In the genomic region with DNA sequence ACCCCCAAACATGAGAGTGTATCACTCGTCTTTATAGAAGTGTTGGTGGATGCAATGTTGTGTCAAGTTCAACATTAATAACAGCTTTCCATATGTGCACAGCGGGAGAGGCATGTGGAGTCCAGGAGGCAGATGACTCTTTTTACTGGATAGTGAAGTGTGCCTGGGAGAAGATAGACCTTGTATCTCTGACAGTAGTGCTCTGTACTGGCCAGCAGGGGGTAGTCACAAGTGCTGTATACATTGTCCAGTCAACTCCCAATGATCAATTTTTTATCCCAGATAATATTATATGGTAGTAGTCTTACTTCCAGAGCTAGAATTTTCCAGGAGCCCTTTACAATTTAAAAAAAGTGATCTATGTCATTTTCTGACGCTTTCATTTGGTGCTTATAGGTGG, we compare ENCODE assay signal across 11 mouse cellular contexts. TPM values are rescaled to one million over a fixed set of nuclear protein-coding genes. Genes with fewer than 3 reads are reported as not detected.
DNase-seq lines count a peak whose midpoint lies in the region.
"Had no signal": no experiment of that assay in that cellular context is flagged by ENCODE, and none has a peak within 500 bp of the region (broad histone marks: within the 10 kb centered on the region; RNA-seq: fewer than 3 reads in every experiment).

No protein-coding gene starts in this region.

- DNase-seq in cerebellum, postnatal 14 days = peak; percentile 17 to 30
- no peak for DNase-seq in cerebellum, adult 9-11 months
- peak; percentile 18 for DNase-seq in left cerebral cortex, postnatal 4 days
- no peak for DNase-seq in left cerebral cortex, adult 11 months (ENCODE audit: low spot score)
- DNase-seq in ZHBTc4 (ENCODE audit: low read depth, low spot score) = peak; percentile 25
- peak; percentile 27 for DNase-seq in lung, postnatal 14 days
- DNase-seq in heart, adult 8-10 months (ENCODE audit: low spot score) = no peak
- no peak for DNase-seq in thymus, postnatal 0 days (ENCODE audit: low spot score)
- DNase-seq: kidney, adult 2 months; right cerebral cortex, postnatal 4 days; thymus, adult 18-20 months had no signal

- intact Hi-C loops in left cerebral cortex, postnatal 4 days (cut with DNase I) = loop anchor here (5.0 kb wide), 1 partner anchor 142 kb away; a partner anchor contains a TSS

RNA-seq across cellular contexts. Expression of a gene that starts 18.8 kb away (rescaled TPM):
- total RNA-seq in left cerebral cortex, postnatal 4 days (2021) = 10 to 100 TPM; 71.2 to 77.0 TPM
- 100 to 1,000 TPM; 246 to 307 (median 275) TPM for total RNA-seq in heart, adult 8-10 months (2022)
- polyA plus RNA-seq in thymus, postnatal 0 days (2015; fragmentation: Nextera tagmentation; extraction: Ambion mirVana) = 8.4 and 9.3 TPM in 2 replicates

Comparison
In these comparisons a context has a peak if more than half of its experiments do, and no peak if none do; other contexts are left out.
1. DNase-seq: peak in cerebellum, postnatal 14 days (2 of 2), left cerebral cortex, postnatal 4 days (single experiment), ZHBTc4 (single experiment) and lung, postnatal 14 days (single experiment); none in cerebellum, adult 9-11 months (single experiment), left cerebral cortex, adult 11 months (single experiment), heart, adult 8-10 months (single experiment) and thymus, postnatal 0 days (single experiment).